Mouse (Mus musculus) bone marrow macrophage, adult 2 months (primary cell): ENCODE measurements around the gene Olfr1157. TPM values are rescaled to one million over a fixed set of nuclear protein-coding genes. Genes with fewer than 3 reads are reported as not detected.

Experiments
- H3K27ac ChIP-seq: 2 replicates; pipeline ENCODE4 v1.5.1; 2012; ENCODE audit warnings: low read depth, low read length; ENCODE audit not compliant: insufficient read depth
- H3K4me1 ChIP-seq: 2 replicates; pipeline ENCODE4 v1.6.1; 2012; ENCODE audit warnings: low read length; ENCODE audit not compliant: control insufficient read depth, insufficient read depth
- H3K4me3 ChIP-seq: 2 replicates; pipeline ENCODE4 v1.5.1; 2012; ENCODE audit warnings: mild to moderate bottlenecking, low read length, moderate library complexity; ENCODE audit not compliant: insufficient read depth
- CTCF ChIP-seq: IDR thresholded peaks from 2 replicates; pipeline ENCODE4 v1.5.1; 2012; ENCODE audit warnings: low read depth, mild to moderate bottlenecking, low read length, moderate library complexity
- POLR2A ChIP-seq: IDR thresholded peaks from 2 replicates; pipeline ENCODE4 v1.6.1; 2012; ENCODE audit warnings: mild to moderate bottlenecking, low read depth, low read length, borderline replicate concordance
- polyA plus RNA-seq: library from polyadenylated mRNA; stranded (reverse); fragments of >200 nt; gene quantifications from 2 replicates; pipeline ENCODE4 v1.2.4, GENCODE M21; 2012; ENCODE audit not compliant: missing spikeins, insufficient read depth, insufficient read length

Olfr1157 gene
- not detected in 2 replicates for polyA plus RNA-seq

- Histone ChIP-seq H3K4me1 (no peaks in the 10 kb centered on the region), H3K4me3 (no peak within 1 kb of the TSS), H3K27ac (no peak within 1 kb of the TSS)
- TF ChIP-seq CTCF (no peak), POLR2A (no peak)
These were observed at the start of gene Olfr1157 for GRCm38 (mm10) chr2:87968199-87968598. Olfr1157 (minus strand) TSS chr2:87968299.

- Histone ChIP-seq H3K4me3 (no peak within 1 kb of the TSS), H3K4me1 (no peaks in the 10 kb centered on the region), H3K27ac (no peak within 1 kb of the TSS)
- TF ChIP-seq CTCF = no peak
- TF ChIP-seq POLR2A = no peak
These were observed 39.6 kb upstream of the Olfr1157 start, which contains the start of gene Olfr1160 for GRCm38 (mm10) chr2:88007515-88008318. Olfr1160 (minus strand) TSS chr2:88008268.

- no peak within 1 kb of the TSS for H3K27ac ChIP-seq
- H3K4me3 ChIP-seq = no peak within 1 kb of the TSS
- TF ChIP-seq CTCF (no peak), POLR2A (no peak)
- no peaks in the 10 kb centered on the region for H3K4me1 ChIP-seq
These were observed 21.7 kb upstream of the Olfr1157 start, which contains the start of gene Olfr1158 for GRCm38 (mm10) chr2:87989813-87990212. Olfr1158 (plus strand) TSS chr2:87990113.

- H3K4me1 ChIP-seq = no peaks in the 10 kb centered on the region
- H3K27ac ChIP-seq = no peak within 1 kb of the TSS
- TF ChIP-seq POLR2A (no peak), CTCF (no peak)
- H3K4me3 ChIP-seq = no peak within 1 kb of the TSS
These were observed 6.5 kb upstream of the Olfr1157 start, which contains the start of gene Olfr74 for GRCm38 (mm10) chr2:87974563-87974962. Olfr74 (minus strand) TSS chr2:87974663.

- TF ChIP-seq CTCF = no peak
- H3K27ac ChIP-seq = no peak within 1 kb of the TSS
- no peaks in the 10 kb centered on the region for H3K4me1 ChIP-seq
- H3K4me3 ChIP-seq = no peak within 1 kb of the TSS
These were observed 15.1 kb downstream of the Olfr1157 start, which contains the start of gene Olfr1156 for GRCm38 (mm10) chr2:87953000-87953399. Olfr1156 (minus strand) TSS chr2:87953100.

- no peak for TF ChIP-seq CTCF
- TF ChIP-seq POLR2A = no peak
- H3K27ac ChIP-seq = no peak within 1 kb of the TSS
- no peaks in the 10 kb centered on the region for H3K4me1 ChIP-seq
- H3K4me3 ChIP-seq = no peak within 1 kb of the TSS
These were observed 23.1 kb downstream of the Olfr1157 start, which contains the start of gene Olfr1155 for GRCm38 (mm10) chr2:87945037-87945436. Olfr1155 (minus strand) TSS chr2:87945137.

Other genes starting within 250 kb of the Olfr1157 start
- not detected in 2 replicates for gene Olfr1138, start 228.3 kb downstream of the Olfr1157 start, polyA plus RNA-seq
- not detected in 2 replicates for gene Olfr1140, start 224.5 kb downstream of the Olfr1157 start, polyA plus RNA-seq
- gene Olfr1141, start 214.3 kb downstream of the Olfr1157 start, polyA plus RNA-seq = not detected in 2 replicates
- gene Olfr152, start 188.8 kb downstream of the Olfr1157 start, polyA plus RNA-seq = not detected in 2 replicates
- not detected in 2 replicates for gene Olfr1143, start 167.7 kb downstream of the Olfr1157 start, polyA plus RNA-seq
- not detected in 2 replicates for gene Olfr1145, start 158.5 kb downstream of the Olfr1157 start, polyA plus RNA-seq
- not detected in 2 replicates for gene Olfr1148, start 137.8 kb downstream of the Olfr1157 start, polyA plus RNA-seq
- gene Olfr1150-ps1, start 124.3 kb downstream of the Olfr1157 start, polyA plus RNA-seq = not detected in 2 replicates
- not detected in 2 replicates for gene Olfr1151, start 112.4 kb downstream of the Olfr1157 start, polyA plus RNA-seq
- gene Olfr1152, start 101.8 kb downstream of the Olfr1157 start, polyA plus RNA-seq = 0.89 TPM in 1 of 2 replicates, not detected in the other
- not detected in 2 replicates for gene Olfr1153, start 73.3 kb downstream of the Olfr1157 start, polyA plus RNA-seq
- gene Olfr1154, start 63.1 kb downstream of the Olfr1157 start, polyA plus RNA-seq = not detected in 2 replicates
- gene Olfr1155, start 23.2 kb downstream of the Olfr1157 start, polyA plus RNA-seq = not detected in 2 replicates
- not detected in 2 replicates for gene Olfr1156, start 15.2 kb downstream of the Olfr1157 start, polyA plus RNA-seq
- gene Olfr74, start 6.4 kb upstream of the Olfr1157 start, polyA plus RNA-seq = not detected in 2 replicates
- gene Olfr1158, start 21.8 kb upstream of the Olfr1157 start, polyA plus RNA-seq = not detected in 2 replicates
- gene Olfr1160, start 40.0 kb upstream of the Olfr1157 start, polyA plus RNA-seq = not detected in 2 replicates
- not detected in 2 replicates for gene Olfr1161, start 54.5 kb upstream of the Olfr1157 start, polyA plus RNA-seq
- not detected in 2 replicates for gene Olfr73, start 69.4 kb upstream of the Olfr1157 start, polyA plus RNA-seq
- gene Olfr1162, start 82.8 kb upstream of the Olfr1157 start, polyA plus RNA-seq = not detected in 2 replicates
- gene Olfr1163, start 103.5 kb upstream of the Olfr1157 start, polyA plus RNA-seq = not detected in 2 replicates
- gene Olfr1164, start 125.7 kb upstream of the Olfr1157 start, polyA plus RNA-seq = not detected in 2 replicates
- not detected in 2 replicates for gene Olfr1166, start 160.0 kb upstream of the Olfr1157 start, polyA plus RNA-seq
- gene Olfr1167, start 186.9 kb upstream of the Olfr1157 start, polyA plus RNA-seq = not detected in 2 replicates
- not detected in 2 replicates for gene Olfr1168, start 213.6 kb upstream of the Olfr1157 start, polyA plus RNA-seq